Mouse (Mus musculus) frontal cortex, postnatal 25 days (tissue): ENCODE measurements around the gene Galns.
A peak's percentile ranks its signal among the peaks of the same experiment; 100 is the strongest.
"Not testable (repeated sequence)": the region's sequence is repeated elsewhere in the genome, so short reads cannot be mapped to it uniquely, and the experiment has no call there.

Source experiments
- DNase-seq, 2 experiments: peaks; one replicate each; pipeline ENCODE4 v3.0.0; 2022; ENCODE audit warnings: low spot score in 2 of 2

Galns gene

GRCm38 (mm10) chr8:122635878-122636802 is 24.9 kb upstream of the Galns start:
- no peak for DNase-seq

GRCm38 (mm10) chr8:122633205-122633604 is 21.9 kb upstream of the Galns start:
- no peak for DNase-seq

GRCm38 (mm10) chr8:122632134-122632533 is 20.9 kb upstream of the Galns start:
- DNase-seq: not testable (repeated sequence)

- no peak for DNase-seq
Observed at GRCm38 (mm10) chr8:122630696-122631095, 19.4 kb upstream of the Galns start.

- no peak for DNase-seq
Observed at GRCm38 (mm10) chr8:122629388-122629787, 18.1 kb upstream of the Galns start.

GRCm38 (mm10) chr8:122626896-122627295 is 15.6 kb upstream of the Galns start:
- no peak for DNase-seq

- no peak for DNase-seq
Observed at GRCm38 (mm10) chr8:122625811-122626210, 14.5 kb upstream of the Galns start.

GRCm38 (mm10) chr8:122624653-122625052 is 13.4 kb upstream of the Galns start:
- DNase-seq: no peak

GRCm38 (mm10) chr8:122623844-122624642 is 12.8 kb upstream of the Galns start:
- no peak for DNase-seq

- no peak for DNase-seq
Observed at GRCm38 (mm10) chr8:122622727-122623126, 11.5 kb upstream of the Galns start, which contains the start of gene Pabpn1l. Gene Pabpn1l, minus strand, starts transcription at chr8:122622739.

- no peak for DNase-seq
Observed at GRCm38 (mm10) chr8:122620446-122620845, 9.2 kb upstream of the Galns start.

GRCm38 (mm10) chr8:122618660-122619378 is 7.6 kb upstream of the Galns start:
- DNase-seq: no peak

GRCm38 (mm10) chr8:122617947-122618546 is 6.8 kb upstream of the Galns start:
- DNase-seq: peak; percentile 67 to 71

- no peak for DNase-seq
Observed at GRCm38 (mm10) chr8:122616181-122616905, 5.1 kb upstream of the Galns start.

GRCm38 (mm10) chr8:122610612-122611277 is 518 bp downstream of the Galns start:
- DNase-seq: peak in 1 of 2 experiments; percentile 12

- DNase-seq: no peak
Observed at GRCm38 (mm10) chr8:122610209-122610608, 1.1 kb downstream of the Galns start.

GRCm38 (mm10) chr8:122606810-122607209 is 4.5 kb downstream of the Galns start:
- DNase-seq: no peak

GRCm38 (mm10) chr8:122605367-122605766 is 5.9 kb downstream of the Galns start:
- no peak for DNase-seq

GRCm38 (mm10) chr8:122604640-122605039 is 6.6 kb downstream of the Galns start:
- no peak for DNase-seq

GRCm38 (mm10) chr8:122600666-122601065 is 10.6 kb downstream of the Galns start:
- no peak for DNase-seq
